Mouse (Mus musculus): ENCODE results near the gene Pde10a. TPM values are rescaled to one million over a fixed set of nuclear protein-coding genes. Genes with fewer than 3 reads are reported as not detected.

The Pde10a gene
- polyA plus RNA-seq, 1 experiment from 2014 or later = 12.7 TPM

GRCm38 (mm10) chr17:8555785-8556184, 30.6 kb downstream of the Pde10a start:
- H3K9me3 ChIP-seq = no peaks in the 10 kb centered on the region
- H3K4me1 ChIP-seq (replicated peaks) = no peaks in the 10 kb centered on the region
- H3K4me3 ChIP-seq (replicated peaks) = no peak overlapping the region
- no peaks in the 10 kb centered on the region for H3K36me3 ChIP-seq
- H3K4me2 ChIP-seq (replicated peaks) = no peak overlapping the region
- no peak overlapping the region for H3K27ac ChIP-seq
- 87% methylated on average over 9 of the region's 9 CpGs for WGBS
- H3K27me3 ChIP-seq = no peaks in the 10 kb centered on the region
- ATAC-seq = no peak
- H3K9ac ChIP-seq (replicated peaks) = no peak overlapping the region

GRCm38 (mm10) chr17:8556223-8556622, 31.1 kb downstream of the Pde10a start:
- no peak overlapping the region for H3K4me3 ChIP-seq (replicated peaks)
- WGBS = 83% methylated on average over 6 of the region's 6 CpGs
- no peak for ATAC-seq

GRCm38 (mm10) chr17:8557926-8558325, 32.8 kb downstream of the Pde10a start:
- ATAC-seq = no peak
- no peak overlapping the region for H3K27ac ChIP-seq
- H3K36me3 ChIP-seq = no peaks in the 10 kb centered on the region
- H3K9me3 ChIP-seq = no peaks in the 10 kb centered on the region
- no peaks in the 10 kb centered on the region for H3K27me3 ChIP-seq
- H3K4me3 ChIP-seq (replicated peaks) = no peak overlapping the region
- 0 out of 2 replicates have a peak, but pooled peaks cover 5% of the 10 kb centered on the region for H3K4me1 ChIP-seq (replicated peaks)
- H3K4me2 ChIP-seq (replicated peaks) = no peak overlapping the region
- no peak overlapping the region for H3K9ac ChIP-seq (replicated peaks)
- 92% methylated on average over 8 of the region's 8 CpGs for WGBS

More at GRCm38 (mm10) chr17:8556223-8556622, 31.1 kb downstream of the Pde10a start:
- H3K27ac ChIP-seq = no peak overlapping the region
- H3K27me3 ChIP-seq = no peaks in the 10 kb centered on the region
- H3K9ac ChIP-seq (replicated peaks) = no peak overlapping the region
- H3K4me1 ChIP-seq (replicated peaks) = no peaks in the 10 kb centered on the region
- H3K9me3 ChIP-seq = no peaks in the 10 kb centered on the region
- H3K4me2 ChIP-seq (replicated peaks) = no peak overlapping the region
- H3K36me3 ChIP-seq = no peaks in the 10 kb centered on the region

GRCm38 (mm10) chr17:8562101-8562885, 37.1 kb downstream of the Pde10a start:
- H3K27ac ChIP-seq = no peak overlapping the region
- no peaks in the 10 kb centered on the region for H3K36me3 ChIP-seq
- no peaks in the 10 kb centered on the region for H3K27me3 ChIP-seq
- no peaks in the 10 kb centered on the region for H3K9me3 ChIP-seq
- no peak overlapping the region for H3K4me3 ChIP-seq (replicated peaks)
- H3K4me2 ChIP-seq (replicated peaks) = no peak overlapping the region
- ATAC-seq = no peak
- 0 out of 2 replicates have a peak, but pooled peaks cover 5% of the 10 kb centered on the region for H3K4me1 ChIP-seq (replicated peaks)
- WGBS = 70% methylated on average over 14 of the region's 14 CpGs
- H3K9ac ChIP-seq (replicated peaks) = no peak overlapping the region

- no peak for ATAC-seq
Observed at GRCm38 (mm10) chr17:8562886-8563280, 37.7 kb downstream of the Pde10a start.

GRCm38 (mm10) chr17:8566850-8567249, 41.7 kb downstream of the Pde10a start, which contains the start of gene Gm17087:
TSS of gene Gm17087 (minus strand) at chr17:8566950.
- Histone ChIP-seq H3K4me2 (replicated peaks) (no peak within 1 kb of the TSS), H3K4me1 (replicated peaks) (0 out of 2 replicates have a peak, but pooled peaks cover 3% of the 10 kb centered on the region), H3K9me3 (no peaks in the 10 kb centered on the region), H3K36me3 (no peaks in the 10 kb centered on the region), H3K9ac (replicated peaks) (no peak within 1 kb of the TSS), H3K27me3 (no peaks in the 10 kb centered on the region), H3K27ac (no peak within 1 kb of the TSS), H3K4me3 (replicated peaks) (no peak within 1 kb of the TSS)
- 95% methylated on average over 6 of the region's 6 CpGs for WGBS
- no peak for ATAC-seq

More at GRCm38 (mm10) chr17:8562886-8563280, 37.7 kb downstream of the Pde10a start:
- Histone ChIP-seq H3K4me3 (replicated peaks) (no peak overlapping the region), H3K9me3 (no peaks in the 10 kb centered on the region), H3K36me3 (no peaks in the 10 kb centered on the region), H3K4me2 (replicated peaks) (no peak overlapping the region), H3K27me3 (no peaks in the 10 kb centered on the region), H3K27ac (no peak overlapping the region), H3K9ac (replicated peaks) (no peak overlapping the region), H3K4me1 (replicated peaks) (0 out of 2 replicates have a peak, but pooled peaks cover 5% of the 10 kb centered on the region)
- 79% methylated on average over 1 of the region's 1 CpGs for WGBS

- no peaks in the 10 kb centered on the region for H3K27me3 ChIP-seq
- H3K4me2 ChIP-seq (replicated peaks) = no peak overlapping the region
- H3K9ac ChIP-seq (replicated peaks) = no peak overlapping the region
- no peak overlapping the region for H3K27ac ChIP-seq
- no peak overlapping the region for H3K4me3 ChIP-seq (replicated peaks)
- 80% methylated on average over 8 of the region's 8 CpGs for WGBS
- no peaks in the 10 kb centered on the region for H3K36me3 ChIP-seq
- no peaks in the 10 kb centered on the region for H3K4me1 ChIP-seq (replicated peaks)
- H3K9me3 ChIP-seq = no peaks in the 10 kb centered on the region
- ATAC-seq = no peak
Observed at GRCm38 (mm10) chr17:8573542-8574260, 48.5 kb downstream of the Pde10a start.

GRCm38 (mm10) chr17:8580360-8580759, 55.2 kb downstream of the Pde10a start:
- H3K4me2 ChIP-seq (replicated peaks) = no peak overlapping the region
- H3K9me3 ChIP-seq = no peaks in the 10 kb centered on the region
- peaks cover 3% of the 10 kb centered on the region; the same call in 1 of the 2 replicates for H3K4me1 ChIP-seq (replicated peaks)
- H3K27me3 ChIP-seq = no peaks in the 10 kb centered on the region
- no peak overlapping the region for H3K27ac ChIP-seq
- no peak overlapping the region for H3K9ac ChIP-seq (replicated peaks)
- WGBS = 64% methylated on average over 3 of the region's 3 CpGs
- no peak overlapping the region for H3K4me3 ChIP-seq (replicated peaks)
- H3K36me3 ChIP-seq = no peaks in the 10 kb centered on the region
- ATAC-seq = no peak

- Histone ChIP-seq H3K9me3 (no peaks in the 10 kb centered on the region), H3K27ac (no peak overlapping the region), H3K9ac (replicated peaks) (no peak overlapping the region), H3K36me3 (no peaks in the 10 kb centered on the region), H3K4me1 (replicated peaks) (peaks cover 3% of the 10 kb centered on the region; the same call in 1 of the 2 replicates), H3K4me3 (replicated peaks) (no peak overlapping the region), H3K27me3 (no peaks in the 10 kb centered on the region), H3K4me2 (replicated peaks) (no peak overlapping the region)
- WGBS = 60% methylated on average over 8 of the region's 8 CpGs
- ATAC-seq = no peak
Observed at GRCm38 (mm10) chr17:8581579-8581978, 56.4 kb downstream of the Pde10a start.

GRCm38 (mm10) chr17:8592427-8593277, 67.5 kb downstream of the Pde10a start:
- Histone ChIP-seq H3K4me3 (replicated peaks) (peak overlapping the region; percentile 25), H3K9ac (replicated peaks) (no peak overlapping the region), H3K36me3 (no peaks in the 10 kb centered on the region), H3K4me2 (replicated peaks) (peak overlapping the region; percentile 51), H3K27me3 (peaks cover 10% of the 10 kb centered on the region; the same call in 1 of the 2 replicates), H3K27ac (no peak overlapping the region), H3K4me1 (replicated peaks) (0 out of 2 replicates have a peak, but pooled peaks cover 3% of the 10 kb centered on the region), H3K9me3 (peaks cover 2% of the 10 kb centered on the region; the same call in 1 of the 2 replicates)
- 18% methylated on average over 22 of the region's 22 CpGs for WGBS
- peak; percentile 53; the same call in 1 of the 2 replicates for ATAC-seq

- no peak overlapping the region for H3K4me2 ChIP-seq (replicated peaks)
- peak; percentile 87 for ATAC-seq
- no peak overlapping the region for H3K9ac ChIP-seq (replicated peaks)
- H3K9me3 ChIP-seq = peaks cover 2% of the 10 kb centered on the region; the same call in 1 of the 2 replicates
- H3K27me3 ChIP-seq = peaks cover 7% of the 10 kb centered on the region; the same call in 1 of the 2 replicates
- H3K27ac ChIP-seq = no peak overlapping the region
- 0 out of 2 replicates have a peak, but pooled peaks cover 3% of the 10 kb centered on the region for H3K4me1 ChIP-seq (replicated peaks)
- H3K4me3 ChIP-seq (replicated peaks) = no peak overlapping the region
- H3K36me3 ChIP-seq = no peaks in the 10 kb centered on the region
- 11% methylated on average over 7 of the region's 7 CpGs for WGBS
Observed at GRCm38 (mm10) chr17:8597790-8598189, 72.6 kb downstream of the Pde10a start.
